Mouse (Mus musculus) midbrain, postnatal 0 days (tissue): ENCODE measurements at regions not wholly inside any gene's neighbourhood (a gene's known extent, or its start where the extent isn't known, plus 50 kb on each side); places are given as distances from the start of the nearest gene placed in this dataset.

Experiments
- ATAC-seq: fragments of 200-750 bp; cut with Nextera tagmentation; 2 replicates; pipeline ENCODE4 v1.8.0; 2017; ENCODE audit warnings: moderate number of reproducible peaks, mild to moderate bottlenecking, moderate TSS enrichment, moderate library complexity; ENCODE audit not compliant: low FRiP score
- DNase-seq: peaks from one replicate; pipeline ENCODE4 v3.0.0-alpha.2; 2015; ENCODE audit warnings: low spot score
- H3K27ac ChIP-seq: fragments of 300-500 bp; sonication (generic); 2 replicates; pipeline ENCODE4 v1.5.1; 2014; ENCODE audit warnings: low read depth, mild to moderate bottlenecking, low read length, mixed read lengths
- H3K27me3 ChIP-seq: fragments of 300-500 bp; sonication (generic); 2 replicates; pipeline ENCODE4 v1.6.1; 2014; ENCODE audit warnings: low read length, control low read depth, mixed read lengths; ENCODE audit not compliant: insufficient read depth
- H3K36me3 ChIP-seq: fragments of 300-500 bp; sonication (generic); 2 replicates; pipeline ENCODE4 v1.6.1; 2014; ENCODE audit warnings: low read length, control low read depth, mixed read lengths; ENCODE audit not compliant: insufficient read depth
- H3K4me1 ChIP-seq: fragments of 300-500 bp; sonication (generic); 2 replicates; pipeline ENCODE4 v1.6.1; 2014; ENCODE audit warnings: mild to moderate bottlenecking, control low read depth, antibody characterized with exemption, low read length, mixed read lengths; ENCODE audit not compliant: insufficient read depth
- H3K4me2 ChIP-seq: fragments of 300-500 bp; sonication (generic); 2 replicates; pipeline ENCODE4 v1.6.1; 2014; ENCODE audit warnings: low read depth, mild to moderate bottlenecking, low read length, mixed read lengths; ENCODE audit not compliant: poor library complexity, severe bottlenecking
- H3K4me3 ChIP-seq: fragments of 300-500 bp; sonication (generic); 2 replicates; pipeline ENCODE4 v1.5.1; 2014; ENCODE audit warnings: low read depth, mild to moderate bottlenecking, low read length, moderate library complexity
- H3K9ac ChIP-seq: fragments of 300-500 bp; sonication (generic); replicated peaks from 2 replicates; pipeline ENCODE4 v1.6.1; 2014; ENCODE audit warnings: mild to moderate bottlenecking, low read length, moderate library complexity, mixed read lengths; ENCODE audit not compliant: poor library complexity, severe bottlenecking
- H3K9me3 ChIP-seq: fragments of 300-500 bp; sonication (generic); 2 replicates; pipeline ENCODE4 v1.6.1; 2016; ENCODE audit warnings: low read length, control low read depth
- CTCF ChIP-seq: IDR thresholded peaks from 2 replicates; pipeline ENCODE4 v1.5.1; 2016; ENCODE audit warnings: antibody characterized with exemption, mild to moderate bottlenecking
- WGBS: fragments of 180-500 bp; shearing (Covaris S2); extraction: QIAGEN DNeasy Blood & Tissue Kit; methylation state at CpG from one replicate; pipeline ENCODE4 v1.1.7; 2014; 5-methylcytosine and 5-hydroxymethylcytosine counted together

DNA sequence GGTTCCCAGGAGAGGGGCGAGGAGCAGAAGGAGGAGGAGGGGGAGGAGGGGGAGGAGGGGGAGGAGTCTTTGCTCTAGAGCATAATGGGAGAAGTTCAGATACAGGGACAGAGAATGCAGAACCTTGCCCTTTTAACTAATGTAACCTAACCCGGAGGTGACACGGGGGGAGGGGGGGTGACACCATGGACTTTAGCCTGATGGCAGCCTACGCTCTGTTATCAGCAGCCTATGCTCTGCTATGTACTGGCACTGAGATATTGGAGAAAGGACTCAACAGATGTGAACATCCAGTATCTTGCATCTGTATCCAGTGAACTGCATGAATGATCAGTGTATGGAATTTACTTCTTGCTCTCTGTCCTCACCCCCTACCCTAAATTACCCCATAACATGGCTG lies 77.7 kb upstream of the S1pr1 start:
- Histone ChIP-seq H3K9ac (no peak overlapping the region), H3K4me2 (no peak overlapping the region), H3K36me3 (no peaks in the 10 kb centered on the region), H3K27ac (no peak overlapping the region), H3K9me3 (no peaks in the 10 kb centered on the region), H3K27me3 (no peaks in the 10 kb centered on the region; the same call in 1 of the 2 replicates), H3K4me3 (no peak overlapping the region), H3K4me1 (no peaks in the 10 kb centered on the region)
- 74% methylated on average over 4 of the region's 4 CpGs for WGBS
- ATAC-seq (no peak), DNase-seq (no peak)
- no peak for TF ChIP-seq CTCF

DNA sequence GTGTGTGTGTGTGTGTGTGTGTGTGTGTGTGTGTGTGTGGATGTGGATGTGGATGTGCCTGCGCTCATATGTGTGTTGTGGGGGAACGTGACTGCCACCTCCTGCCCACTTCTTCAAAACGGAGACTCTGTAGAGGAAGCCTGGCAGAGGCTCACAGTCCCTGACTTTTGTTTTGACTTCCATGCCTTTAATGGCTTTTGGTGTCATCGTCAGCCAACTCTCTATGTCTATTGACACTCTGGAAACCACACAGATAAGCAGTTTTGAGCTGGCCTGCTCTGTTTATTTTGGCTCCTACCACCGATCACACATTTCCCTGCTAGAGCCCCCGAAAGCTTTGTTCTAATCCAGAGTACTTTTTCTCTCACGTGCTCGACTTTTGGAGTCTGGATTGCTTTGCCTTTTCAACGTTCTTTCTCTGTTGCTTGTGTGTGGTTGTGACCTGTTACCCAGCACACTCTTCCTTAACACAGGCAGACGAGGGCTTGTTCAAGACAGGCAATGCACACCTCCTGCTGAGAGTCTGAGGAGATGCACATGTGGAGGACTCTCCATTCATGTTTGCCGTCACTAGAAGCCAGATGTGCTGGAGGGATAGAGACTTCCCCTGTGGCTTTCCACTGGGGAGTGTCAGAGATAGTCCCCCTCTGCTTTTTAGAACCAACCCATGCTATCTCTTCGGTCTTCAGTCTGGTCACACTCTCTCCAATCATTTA lies 78.6 kb upstream of the S1pr1 start:
- Histone ChIP-seq H3K4me3 (no peak overlapping the region), H3K27ac (no peak overlapping the region), H3K36me3 (no peaks in the 10 kb centered on the region), H3K4me1 (no peaks in the 10 kb centered on the region), H3K4me2 (no peak overlapping the region), H3K9ac (no peak overlapping the region), H3K9me3 (no peaks in the 10 kb centered on the region), H3K27me3 (no peaks in the 10 kb centered on the region; the same call in 1 of the 2 replicates)
- 0 out of 2 replicates have a peak, but pooled peaks have one; percentile 38 for ATAC-seq
- 61% methylated on average over 12 of the region's 12 CpGs for WGBS
- peak; percentile 17 for DNase-seq
- TF ChIP-seq CTCF = peak; percentile 45

DNA sequence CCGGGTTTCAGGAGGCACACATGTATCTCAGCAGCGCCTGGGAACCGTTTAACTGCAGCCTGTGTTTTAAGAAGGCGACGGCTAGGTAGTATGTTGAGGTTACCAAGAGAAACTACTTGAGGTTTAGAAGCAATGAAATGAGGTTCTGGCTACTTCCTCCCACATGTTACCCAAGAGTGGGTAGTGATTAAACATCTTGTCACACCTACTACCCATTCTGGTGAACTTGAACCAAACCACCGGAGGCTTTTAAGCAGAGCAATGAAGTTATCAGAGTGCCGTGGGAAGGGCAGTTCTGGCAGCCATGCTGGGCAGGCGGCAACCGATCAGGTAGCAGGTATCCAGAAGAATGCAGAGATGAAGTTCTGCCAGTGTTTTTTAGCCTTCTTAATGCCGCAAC lies 84.5 kb upstream of the S1pr1 start:
- DNase-seq = no peak
- no peaks in the 10 kb centered on the region for H3K9me3 ChIP-seq
- 92% methylated on average over 10 of the region's 10 CpGs for WGBS
- H3K36me3 ChIP-seq = no peaks in the 10 kb centered on the region
- no peak overlapping the region for H3K9ac ChIP-seq
- no peak for ATAC-seq
- H3K27ac ChIP-seq = no peak overlapping the region
- no peaks in the 10 kb centered on the region for H3K27me3 ChIP-seq
- no peak overlapping the region for H3K4me3 ChIP-seq
- H3K4me2 ChIP-seq = no peak overlapping the region
- H3K4me1 ChIP-seq = no peaks in the 10 kb centered on the region
- TF ChIP-seq CTCF = no peak

DNA sequence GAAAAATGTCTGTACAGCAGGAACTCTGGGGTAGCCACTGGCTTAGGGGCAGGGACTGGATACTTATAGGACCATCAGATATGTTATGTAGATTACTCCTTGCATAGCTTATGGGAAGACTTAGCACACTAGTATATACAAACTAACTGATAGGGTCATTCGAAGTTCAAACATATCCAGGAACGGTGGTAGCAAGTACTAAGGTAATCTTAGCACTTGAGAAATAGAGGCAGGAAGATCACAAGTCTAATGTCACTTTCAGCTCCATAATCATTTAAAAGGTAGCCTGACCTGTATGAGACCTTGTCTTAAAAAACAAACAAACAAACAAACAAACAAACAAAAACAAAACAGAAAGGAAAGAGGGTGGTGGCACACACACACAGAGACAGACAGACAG lies 85.1 kb upstream of the S1pr1 start:
- H3K27me3 ChIP-seq = no peaks in the 10 kb centered on the region
- WGBS = 91% methylated on average over 2 of the region's 2 CpGs
- H3K9me3 ChIP-seq = no peaks in the 10 kb centered on the region
- H3K4me2 ChIP-seq = no peak overlapping the region
- H3K4me1 ChIP-seq = no peaks in the 10 kb centered on the region
- TF ChIP-seq CTCF = no peak
- DNase-seq (no peak), ATAC-seq (no peak)
- H3K36me3 ChIP-seq = no peaks in the 10 kb centered on the region
- no peak overlapping the region for H3K4me3 ChIP-seq
- no peak overlapping the region for H3K9ac ChIP-seq
- H3K27ac ChIP-seq = no peak overlapping the region

DNA sequence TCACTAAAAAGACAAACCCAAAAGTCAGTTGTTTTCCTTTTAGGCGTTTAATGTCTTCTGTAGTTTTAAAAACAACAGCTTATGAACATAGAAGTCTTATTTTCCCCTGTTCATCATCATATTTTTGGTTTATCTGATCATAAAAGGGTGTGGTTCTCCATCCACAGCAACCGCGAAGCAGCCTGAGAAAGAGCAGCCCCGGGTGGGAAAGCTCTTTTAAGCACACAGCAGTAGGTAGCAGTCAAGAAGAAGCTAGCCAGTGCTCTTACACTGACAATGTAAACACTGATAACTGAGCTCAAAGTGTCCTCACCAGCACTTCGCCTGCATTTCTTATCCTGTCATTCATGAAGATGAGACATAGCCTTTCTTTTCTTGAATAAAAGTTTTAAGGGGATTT lies 86.0 kb upstream of the S1pr1 start:
- Histone ChIP-seq H3K9ac (no peak overlapping the region), H3K27me3 (no peaks in the 10 kb centered on the region), H3K27ac (no peak overlapping the region), H3K9me3 (no peaks in the 10 kb centered on the region), H3K4me1 (no peaks in the 10 kb centered on the region), H3K4me3 (no peak overlapping the region), H3K4me2 (no peak overlapping the region), H3K36me3 (no peaks in the 10 kb centered on the region)
- DNase-seq (no peak), ATAC-seq (no peak)
- no peak for TF ChIP-seq CTCF
- 37% methylated on average over 5 of the region's 5 CpGs for WGBS

DNA sequence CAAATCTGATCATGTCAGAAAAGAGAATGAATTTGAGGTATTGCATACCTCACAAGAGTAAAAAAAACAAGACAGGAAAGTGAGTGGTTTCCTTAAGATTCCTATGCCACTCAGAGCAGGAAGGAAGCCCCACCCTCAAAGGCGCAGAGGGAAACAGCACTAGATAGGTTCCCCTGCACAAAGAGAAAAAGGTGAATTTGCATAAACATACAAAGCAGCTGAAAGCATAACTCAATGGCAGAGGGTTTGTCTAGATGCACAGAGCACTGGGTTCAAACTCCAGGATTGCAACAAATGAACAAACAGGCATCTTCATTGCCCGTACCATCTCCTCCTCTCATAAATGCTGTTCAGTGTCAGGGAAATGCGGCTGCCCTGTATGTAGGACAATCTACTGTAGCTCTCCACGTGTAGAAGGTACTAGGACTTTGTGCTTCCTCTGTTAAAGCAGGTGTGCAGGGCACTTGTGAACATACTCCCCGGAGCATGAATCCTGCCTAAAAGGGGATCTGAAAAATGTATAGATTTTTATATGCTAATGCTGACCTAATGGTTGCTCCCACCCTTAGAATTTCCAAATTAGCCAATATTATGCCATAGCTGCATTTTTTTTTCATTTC lies 85.9 kb upstream of the Dph5 start:
- H3K4me3 ChIP-seq = no peak overlapping the region
- H3K27ac ChIP-seq = no peak overlapping the region
- H3K4me1 ChIP-seq = no peaks in the 10 kb centered on the region
- no peaks in the 10 kb centered on the region for H3K9me3 ChIP-seq
- H3K27me3 ChIP-seq = no peaks in the 10 kb centered on the region
- H3K4me2 ChIP-seq = no peak overlapping the region
- H3K36me3 ChIP-seq = no peaks in the 10 kb centered on the region
- no peak overlapping the region for H3K9ac ChIP-seq
- TF ChIP-seq CTCF = no peak
- DNase-seq (no peak), ATAC-seq (no peak)
- 80% methylated on average over 5 of the region's 5 CpGs for WGBS
